Mouse (Mus musculus) forebrain, postnatal 0 days (tissue): ENCODE measurements around the gene Sh3pxd2a. TPM values are rescaled to one million over a fixed set of nuclear protein-coding genes. Genes with fewer than 3 reads are reported as not detected.

ENCODE experiments used
- ATAC-seq: fragments of 200-750 bp; cut with Nextera tagmentation; 2 replicates; pipeline ENCODE4 v1.8.0; 2017; ENCODE audit warnings: mild to moderate bottlenecking, moderate library complexity
- DNase-seq: peaks from one replicate; pipeline ENCODE4 v3.0.0-alpha.2; 2015
- H3K27ac ChIP-seq: fragments of 300-500 bp; sonication (generic); 2 replicates; pipeline ENCODE4 v1.5.1; 2014; ENCODE audit warnings: low read depth, mild to moderate bottlenecking, antibody characterized with exemption, low read length, moderate library complexity, mixed read lengths
- H3K27me3 ChIP-seq: fragments of 300-500 bp; sonication (generic); 2 replicates; pipeline ENCODE4 v1.6.1; 2014; ENCODE audit warnings: mild to moderate bottlenecking, low read length, mixed read lengths; ENCODE audit not compliant: insufficient read depth
- H3K36me3 ChIP-seq: fragments of 300-500 bp; sonication (generic); 2 replicates; pipeline ENCODE4 v1.6.1; 2014; ENCODE audit warnings: mild to moderate bottlenecking, moderate library complexity; ENCODE audit not compliant: insufficient read depth
- H3K4me1 ChIP-seq: fragments of 300-500 bp; sonication (generic); 2 replicates; pipeline ENCODE4 v1.6.1; 2014; ENCODE audit warnings: antibody characterized with exemption; ENCODE audit not compliant: insufficient read depth
- H3K4me2 ChIP-seq: fragments of 300-500 bp; sonication (generic); 2 replicates; pipeline ENCODE4 v1.6.1; 2014; ENCODE audit warnings: low read depth, mild to moderate bottlenecking, moderate library complexity
- H3K4me3 ChIP-seq: fragments of 300-500 bp; sonication (generic); 2 replicates; pipeline ENCODE4 v1.5.1; 2014; ENCODE audit warnings: low read depth, low read length, mixed read lengths
- H3K9ac ChIP-seq: fragments of 300-500 bp; sonication (generic); 2 replicates; pipeline ENCODE4 v1.6.1; 2014; ENCODE audit warnings: mild to moderate bottlenecking
- H3K9me3 ChIP-seq: fragments of 300-500 bp; sonication (generic); 2 replicates; pipeline ENCODE4 v1.6.1; 2016; ENCODE audit warnings: low read length
- CTCF ChIP-seq: sonication (generic); IDR thresholded peaks from 2 replicates; pipeline ENCODE4 v1.5.1; 2016; ENCODE audit warnings: antibody characterized with exemption, control low read depth, low read depth
- WGBS: fragments of 180-500 bp; shearing (Covaris S2); extraction: QIAGEN DNeasy Blood & Tissue Kit; methylation state at CpG from one replicate; pipeline ENCODE4 v1.1.7; 2014; 5-methylcytosine and 5-hydroxymethylcytosine counted together
- polyA plus RNA-seq: library from polyadenylated mRNA; unstranded; fragments of >200 nt; fragmentation: Nextera tagmentation; extraction: Ambion mirVana; gene quantifications from 2 replicates; pipeline ENCODE4 v1.2.1, GENCODE M21; 2015
- total RNA-seq: library from RNA; depleted of rRNA; stranded (reverse); fragments of >200 nt; gene quantifications from 2 replicates; pipeline ENCODE4 v1.2.3, GENCODE M21; 2014

Sh3pxd2a gene
- total and polyA plus RNA-seq, 2 experiments from 2014 or later, result 1.2 to 20.8 TPM

DNA sequence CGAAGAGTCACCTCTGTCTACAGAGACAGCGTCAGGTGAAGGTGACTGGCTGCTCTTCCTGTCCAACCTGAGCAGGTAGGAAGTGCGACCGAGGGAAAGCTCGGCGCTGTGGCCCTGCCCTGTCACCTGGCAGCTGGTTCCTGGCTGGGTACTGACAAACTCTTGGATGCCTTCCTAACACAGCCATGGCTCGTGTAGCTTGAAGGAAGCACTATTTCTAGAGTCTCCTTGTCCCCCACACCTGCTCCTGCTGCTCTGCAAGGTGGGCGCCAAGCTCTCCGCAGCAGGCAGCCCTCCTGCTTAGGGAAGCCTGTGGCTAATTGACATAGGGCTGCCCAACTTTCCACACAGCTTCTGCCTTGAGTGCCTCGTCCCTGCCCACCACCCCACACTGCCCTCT, 158.8 kb downstream of the Sh3pxd2a start:
- Histone ChIP-seq H3K4me1 (peaks cover 12% of the 10 kb centered on the region), H3K4me3 (no peak overlapping the region), H3K9ac (no peak overlapping the region), H3K9me3 (no peaks in the 10 kb centered on the region), H3K27me3 (no peaks in the 10 kb centered on the region), H3K4me2 (no peak overlapping the region), H3K27ac (no peak overlapping the region), H3K36me3 (no peaks in the 10 kb centered on the region)
- no peak for TF ChIP-seq CTCF
- ATAC-seq (no peak), DNase-seq (no peak)
- WGBS, result 89% methylated on average over 10 of the region's 10 CpGs

DNA sequence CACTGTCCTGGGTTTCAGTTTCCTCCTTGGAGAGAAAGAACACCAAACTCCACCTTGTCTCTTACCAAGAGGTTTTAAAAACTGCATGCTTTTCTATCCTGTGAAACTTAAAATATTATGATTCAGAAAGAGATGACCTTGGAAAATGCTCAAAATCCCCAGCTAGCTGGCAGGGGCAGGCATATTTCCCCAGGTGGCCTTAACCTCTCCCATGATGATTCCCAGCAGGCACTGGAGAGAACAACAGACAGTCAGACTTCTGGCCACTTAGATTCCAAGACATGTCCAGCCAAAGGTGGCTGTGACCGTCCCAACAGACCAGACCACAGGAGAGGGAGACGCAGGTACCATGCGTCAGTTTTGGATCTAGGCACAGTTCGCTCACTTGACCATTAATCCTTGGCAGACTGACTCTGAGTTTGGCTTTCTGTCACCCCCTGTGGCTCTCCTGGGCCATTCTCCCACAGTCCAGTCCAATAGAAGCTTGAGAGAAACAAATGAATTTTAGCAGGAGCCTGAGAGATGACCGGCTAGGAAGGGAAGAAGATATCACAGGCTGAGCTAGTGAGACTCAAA, 159.9 kb downstream of the Sh3pxd2a start:
- no peak for DNase-seq
- Histone ChIP-seq H3K4me3 (no peak overlapping the region), H3K4me2 (no peak overlapping the region), H3K27ac (no peak overlapping the region), H3K9me3 (no peaks in the 10 kb centered on the region), H3K36me3 (no peaks in the 10 kb centered on the region), H3K4me1 (peaks cover 12% of the 10 kb centered on the region), H3K9ac (no peak overlapping the region), H3K27me3 (no peaks in the 10 kb centered on the region)
- TF ChIP-seq CTCF, result no peak
- 86% methylated on average over 5 of the region's 5 CpGs for WGBS
- ATAC-seq, result no peak

DNA sequence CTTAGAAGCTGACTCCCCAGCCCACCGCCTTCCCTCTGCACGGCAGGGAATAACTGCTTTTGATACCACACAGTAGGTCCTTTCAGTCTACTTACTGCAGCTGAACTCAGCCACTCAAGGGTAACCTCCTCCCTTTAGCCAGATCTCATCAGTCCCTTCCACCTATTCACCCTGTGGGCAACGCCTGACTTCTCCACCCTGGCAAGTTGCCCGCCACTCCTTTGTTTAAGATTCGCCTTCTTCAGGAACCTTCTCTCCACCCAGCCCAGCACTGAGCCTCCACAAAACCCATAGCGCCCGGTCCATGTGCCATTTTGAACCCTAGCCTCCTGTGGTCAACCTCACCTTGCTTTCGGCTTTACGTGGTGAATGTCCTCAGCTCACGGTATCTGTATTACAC, 161.1 kb downstream of the Sh3pxd2a start:
- ATAC-seq (no peak), DNase-seq (no peak)
- no peak for TF ChIP-seq CTCF
- no peak overlapping the region for H3K4me3 ChIP-seq
- no peak overlapping the region for H3K9ac ChIP-seq
- no peaks in the 10 kb centered on the region for H3K36me3 ChIP-seq
- H3K4me2 ChIP-seq, result no peak overlapping the region
- H3K9me3 ChIP-seq, result no peaks in the 10 kb centered on the region
- no peak overlapping the region for H3K27ac ChIP-seq
- 81% methylated on average over 10 of the region's 10 CpGs for WGBS
- peaks cover 12% of the 10 kb centered on the region for H3K4me1 ChIP-seq
- H3K27me3 ChIP-seq, result no peaks in the 10 kb centered on the region

DNA sequence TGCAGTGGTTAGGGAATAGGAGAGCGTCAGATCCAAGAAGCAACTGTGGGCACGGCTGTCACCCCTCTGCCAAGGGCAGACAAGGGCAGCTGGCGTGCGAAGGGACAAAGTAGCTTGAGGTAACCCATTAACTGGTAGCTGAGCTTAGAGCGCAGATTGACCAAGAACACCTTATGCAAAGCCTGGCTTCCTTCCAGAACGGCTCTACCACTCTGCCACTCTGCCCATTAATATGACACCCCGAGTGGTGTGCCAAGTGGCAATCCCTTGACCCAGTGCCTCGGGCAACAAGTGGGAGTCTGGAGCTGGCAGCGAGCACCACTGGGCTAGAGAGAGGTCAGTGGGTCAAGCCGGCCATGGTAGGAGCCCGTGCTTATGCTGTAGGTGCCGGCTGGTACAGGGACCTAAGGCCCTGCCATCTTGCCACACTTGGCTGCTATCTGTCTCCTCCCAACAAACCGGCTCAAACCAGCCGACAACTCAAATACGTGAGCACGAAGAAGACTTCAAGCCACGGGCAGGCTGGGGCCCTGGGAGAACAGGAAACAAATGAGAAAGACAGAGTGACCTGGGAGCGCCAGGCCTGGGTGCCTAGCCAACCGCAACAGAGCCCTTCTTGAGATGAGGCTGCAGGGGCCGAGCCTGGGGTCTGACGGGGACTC, 161.9 kb downstream of the Sh3pxd2a start:
- peaks cover 12% of the 10 kb centered on the region for H3K4me1 ChIP-seq
- H3K27ac ChIP-seq, result no peak overlapping the region
- H3K9me3 ChIP-seq, result no peaks in the 10 kb centered on the region
- DNase-seq, result no peak
- H3K36me3 ChIP-seq, result no peaks in the 10 kb centered on the region
- 53% methylated on average over 21 of the region's 21 CpGs for WGBS
- H3K4me2 ChIP-seq, result no peak overlapping the region
- no peak overlapping the region for H3K4me3 ChIP-seq
- no peak for TF ChIP-seq CTCF
- peak overlapping the region; percentile 1; the same call in 1 of the 2 replicates for H3K9ac ChIP-seq
- H3K27me3 ChIP-seq, result no peaks in the 10 kb centered on the region
- ATAC-seq, result no peak

DNA sequence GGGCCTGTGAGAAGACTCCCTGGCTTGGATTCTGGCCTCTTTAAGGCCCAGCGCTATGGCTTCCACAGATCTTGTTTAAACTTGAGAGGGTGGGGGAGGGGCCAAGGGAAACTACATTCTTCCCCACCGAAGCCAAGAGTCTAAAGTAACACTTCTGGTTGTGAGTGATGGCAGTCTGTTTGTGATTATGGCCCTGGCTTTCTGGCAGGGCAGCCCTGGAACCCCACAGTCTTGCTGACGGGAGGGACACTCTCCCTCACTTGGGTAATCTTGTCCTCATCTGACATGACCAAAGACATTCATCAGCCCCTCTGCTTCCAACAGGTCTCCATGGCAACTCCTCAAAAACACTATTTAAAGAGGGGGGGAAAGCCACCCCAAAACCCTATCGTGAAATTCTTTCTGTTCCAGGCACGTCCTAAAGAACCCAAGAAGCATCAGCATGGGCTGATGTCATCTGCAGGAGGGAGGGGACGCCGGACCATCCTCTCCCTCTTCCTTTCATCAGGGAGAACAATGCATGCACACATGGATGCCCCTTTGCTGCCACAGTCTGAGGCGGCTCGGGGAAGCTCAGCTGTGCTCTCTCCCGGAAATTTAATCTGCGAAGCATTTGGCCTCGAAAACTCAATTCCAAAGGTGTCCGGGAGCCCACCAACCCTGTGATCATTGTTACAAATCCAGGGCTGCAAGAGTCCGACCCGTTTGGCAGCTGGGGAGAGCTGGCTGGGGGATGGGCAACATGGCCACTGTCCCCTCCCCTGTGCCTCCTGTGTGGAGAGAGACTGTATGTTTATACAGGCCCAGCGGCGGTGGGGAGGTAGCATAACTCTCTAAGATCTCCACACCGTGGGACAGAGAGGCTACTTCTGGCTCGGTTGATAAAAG, 162.7 kb downstream of the Sh3pxd2a start:
- Histone ChIP-seq H3K4me1 (peaks cover 12% of the 10 kb centered on the region), H3K4me3 (no peak overlapping the region), H3K9me3 (no peaks in the 10 kb centered on the region), H3K9ac (peak overlapping the region; percentile 1; the same call in 1 of the 2 replicates), H3K36me3 (no peaks in the 10 kb centered on the region), H3K27ac (no peak overlapping the region), H3K27me3 (no peaks in the 10 kb centered on the region), H3K4me2 (no peak overlapping the region)
- DNase-seq (peak; percentile 48), ATAC-seq (peak; percentile 81)
- TF ChIP-seq CTCF, result no peak
- 6% methylated on average over 19 of the region's 19 CpGs for WGBS

DNA sequence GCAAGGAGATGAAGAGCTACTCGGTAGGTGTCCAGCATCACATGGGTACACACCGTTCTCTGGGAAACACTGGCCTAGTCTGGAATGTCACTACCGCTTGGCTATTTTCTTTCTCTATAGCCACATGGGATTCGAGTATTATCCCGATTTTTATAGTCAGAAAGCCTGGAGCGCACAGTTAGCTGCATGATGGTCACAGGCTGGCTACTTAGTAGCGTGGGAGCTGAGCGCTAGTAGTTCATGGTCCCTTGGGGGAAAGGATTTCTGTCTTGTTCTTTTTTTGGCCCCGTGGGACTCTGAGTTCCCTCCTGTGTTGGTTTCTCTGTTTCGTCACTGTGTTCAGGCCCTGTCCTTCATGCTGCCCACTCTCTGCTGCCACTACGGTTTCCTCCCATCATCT, 166.1 kb downstream of the Sh3pxd2a start:
- 67% methylated on average over 11 of the region's 11 CpGs for WGBS
- Histone ChIP-seq H3K4me3 (no peak overlapping the region), H3K27ac (no peak overlapping the region), H3K36me3 (no peaks in the 10 kb centered on the region), H3K9me3 (no peaks in the 10 kb centered on the region), H3K27me3 (no peaks in the 10 kb centered on the region), H3K4me1 (peaks cover 12% of the 10 kb centered on the region), H3K9ac (no peak overlapping the region), H3K4me2 (no peak overlapping the region)
- no peak for TF ChIP-seq CTCF
- ATAC-seq, result no peak
- no peak for DNase-seq
